Mouse (Mus musculus): Measurements from ENCODE around the gene Lgsn. TPM values are rescaled to one million over a fixed set of nuclear protein-coding genes. Genes with fewer than 3 reads are reported as not detected.

Gene Lgsn
- polyA plus RNA-seq (2021; fragmentation: Nextera tagmentation), result not detected in 2 replicates
- long read RNA-seq, experiment 1, result 0 reads
- long read RNA-seq, experiment 2, result 0 reads

GRCm38 (mm10) chr1:31176101-31176500 lies at the start of gene Lgsn:
Lgsn (plus strand) TSS chr1:31176401.

GRCm38 (mm10) chr1:31222564-31222963 lies 46.4 kb downstream of the Lgsn start, which contains the start of the genes 4931428L18Rik and Pih1d3:
4931428L18Rik (minus strand) TSS chr1:31222684.
Pih1d3 (plus strand) TSS chr1:31222838.

Other genes with a start within 250 kb of the Lgsn start
- not detected in 2 replicates for gene AC153137.1, start 198.4 kb upstream of the Lgsn start, polyA plus RNA-seq (2021; fragmentation: Nextera tagmentation)
- gene 4931428L18Rik, start 46.3 kb downstream of the Lgsn start, polyA plus RNA-seq (2021; fragmentation: Nextera tagmentation), result not detected in 2 replicates
- gene Pih1d3, start 46.4 kb downstream of the Lgsn start, polyA plus RNA-seq (2021; fragmentation: Nextera tagmentation), result not detected in 2 replicates

All from layer of hippocampus, adult 6 months (tissue).